Mouse (Mus musculus) CH12.LX (cell line): ENCODE results near the gene Cabp2.

ENCODE experiments used
- CHD2 ChIP-seq: IDR thresholded peaks from 2 replicates; pipeline ENCODE4 v1.6.1; 2011; ENCODE audit warnings: low read length, improper control_type of control experiment
- CTCF ChIP-seq, 2 experiments: IDR thresholded peaks in 1 of 2; conservative IDR thresholded peaks in 1 of 2; 2 replicates each; pipeline ENCODE4 v1.5.1; 2011 to 2012; ENCODE audit warnings: low read depth in 2 of 2, low read length in 2 of 2, improper control_type of control experiment in 1 of 2, inconsistent platforms in 1 of 2, mild to moderate bottlenecking in 1 of 2, moderate library complexity in 1 of 2
- ELF1 ChIP-seq: IDR thresholded peaks from 2 replicates; pipeline ENCODE4 v1.6.1; 2014; ENCODE audit warnings: low read depth, mild to moderate bottlenecking, inconsistent platforms, low read length, improper control_type of control experiment
- EP300 ChIP-seq: IDR thresholded peaks from 2 replicates; pipeline ENCODE4 v1.6.1; 2011; ENCODE audit warnings: low read length, improper control_type of control experiment
- HCFC1 ChIP-seq: IDR thresholded peaks from 2 replicates; pipeline ENCODE4 v1.6.1; 2012; ENCODE audit warnings: low read depth, mild to moderate bottlenecking, inconsistent platforms, low read length, improper control_type of control experiment
- KAT2A ChIP-seq: IDR thresholded peaks from 2 replicates; pipeline ENCODE4 v1.6.1; 2012; ENCODE audit warnings: low read length, improper control_type of control experiment, inconsistent platforms; ENCODE audit not compliant: insufficient replicate concordance
- NRF1 ChIP-seq: IDR thresholded peaks from 2 replicates; pipeline ENCODE4 v1.6.1; 2014; ENCODE audit warnings: low read depth, mild to moderate bottlenecking, inconsistent platforms, low read length, improper control_type of control experiment, moderate library complexity
- POLR2A ChIP-seq: IDR thresholded peaks from 2 replicates; pipeline ENCODE4 v1.6.1; 2011; ENCODE audit warnings: low read depth, mild to moderate bottlenecking, improper control_type of control experiment, low read length
- RAD21 ChIP-seq: IDR thresholded peaks from 2 replicates; pipeline ENCODE4 v1.6.1; 2011; ENCODE audit warnings: low read depth, mild to moderate bottlenecking, low read length, improper control_type of control experiment, moderate library complexity
- SMC3 ChIP-seq: IDR thresholded peaks from 2 replicates; pipeline ENCODE4 v1.6.1; 2011; ENCODE audit warnings: low read depth, low read length, improper control_type of control experiment
- ZNF384 ChIP-seq: IDR thresholded peaks from 2 replicates; pipeline ENCODE4 v1.6.1; 2012; ENCODE audit warnings: low read depth, low read length, improper control_type of control experiment, inconsistent platforms

GRCm38 (mm10) chr19:4083826-4084225 is 2.4 kb downstream of the Cabp2 start:
- TF ChIP-seq ZNF384: no peak
- TF ChIP-seq HCFC1: no peak
- no peak for TF ChIP-seq CTCF (conservative IDR thresholded peaks at IDR 0.05 in 1 of 2, IDR thresholded peaks at IDR 0.05 in 1 of 2; ENCODE audit: low read depth in 2 of 2, low read length in 2 of 2)
- no peak for TF ChIP-seq POLR2A
- TF ChIP-seq EP300: no peak
- no peak for TF ChIP-seq CHD2
- TF ChIP-seq ELF1: no peak
- no peak for TF ChIP-seq SMC3
- TF ChIP-seq RAD21: no peak
- no peak for TF ChIP-seq NRF1
- TF ChIP-seq KAT2A: no peak
